Mouse (Mus musculus) frontal cortex, postnatal 36 days (tissue): ENCODE measurements at regions not wholly inside any gene's neighbourhood (a gene's known extent, or its start where the extent isn't known, plus 50 kb on each side); places are given as distances from the start of the nearest gene placed in this dataset.

Source experiments
- DNase-seq, 2 experiments: peaks; one replicate each; pipeline ENCODE4 v3.0.0; 2022; ENCODE audit warnings: low spot score in 2 of 2

DNA sequence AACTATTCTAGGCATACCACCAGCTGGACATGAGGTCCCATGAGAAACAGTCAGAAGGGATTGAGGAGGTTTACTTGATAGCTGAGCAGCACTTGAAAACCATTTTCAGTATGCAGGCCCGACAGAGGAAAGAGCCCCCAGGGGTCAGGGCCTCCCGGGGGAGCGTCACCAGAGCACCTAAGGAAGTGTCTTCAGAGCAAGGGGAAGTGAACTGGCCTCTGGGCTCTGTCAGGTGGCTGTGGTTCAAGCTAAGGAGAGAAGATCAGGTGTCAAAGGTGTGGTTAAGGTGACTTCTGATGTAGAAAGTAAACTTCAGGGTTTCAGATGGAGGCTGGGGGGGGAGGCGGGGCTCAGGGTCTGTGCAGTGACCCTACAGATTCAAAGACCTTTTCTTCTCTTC is 57.3 kb downstream of the Bhlhe40 start:
- DNase-seq, result no peak

DNA sequence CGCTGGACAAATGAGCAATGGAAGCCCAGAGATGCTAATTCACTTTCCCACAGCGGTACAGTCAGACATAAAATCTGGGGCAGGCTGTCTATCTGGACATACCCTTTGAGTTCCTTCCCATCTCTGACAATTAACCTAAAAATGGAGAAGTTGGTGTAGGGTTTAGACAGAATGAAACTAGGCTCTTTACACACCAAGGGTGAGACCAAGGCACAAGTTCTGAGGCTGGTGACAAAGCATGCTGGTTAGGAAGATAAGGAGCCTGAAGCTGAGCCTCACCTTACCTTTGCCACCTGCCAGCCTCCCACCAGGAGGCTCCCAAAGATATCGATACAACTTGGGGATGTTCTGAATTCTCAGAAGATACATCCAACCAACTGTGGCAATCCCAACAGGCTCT is 58.5 kb downstream of the Bhlhe40 start:
- DNase-seq, result no peak

DNA sequence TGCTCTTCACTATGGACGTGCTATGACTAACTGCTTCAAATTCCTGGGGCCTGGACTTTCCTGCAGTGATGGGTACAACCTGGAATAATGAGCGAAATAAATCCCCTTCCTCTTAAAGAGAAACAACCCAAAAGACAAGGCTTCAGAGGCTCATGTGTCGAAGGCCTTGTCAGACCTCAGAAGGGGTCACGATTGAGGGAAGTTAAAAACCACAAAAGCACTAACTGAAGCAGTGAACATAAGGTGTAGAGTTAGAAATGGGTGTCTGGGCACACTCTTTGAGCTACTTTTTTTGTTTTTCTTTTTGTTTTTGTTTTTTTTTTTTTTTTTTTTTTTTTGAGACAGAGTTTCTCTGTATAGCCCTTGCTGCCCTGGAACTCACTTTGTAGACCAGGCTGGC is 59.5 kb downstream of the Bhlhe40 start:
- DNase-seq, result no peak

DNA sequence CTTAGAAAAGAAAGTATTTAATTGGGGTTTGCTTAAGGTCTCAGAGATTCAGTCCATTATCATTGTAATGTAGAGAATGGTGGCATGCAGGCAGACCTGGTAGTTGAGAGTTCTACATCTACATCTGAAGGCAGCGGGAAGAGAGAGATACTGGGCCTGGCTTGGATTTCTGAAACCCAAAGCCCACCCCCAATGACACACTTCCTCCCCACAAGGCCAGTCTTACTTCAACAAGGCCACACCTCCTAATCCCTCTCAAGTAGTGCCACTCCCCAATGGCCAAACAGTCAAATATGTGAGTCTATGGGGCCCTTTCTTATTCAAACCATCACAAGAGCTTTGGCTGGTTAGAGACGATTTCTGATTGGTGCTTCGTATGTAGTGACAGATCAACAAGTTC is 60.5 kb downstream of the Bhlhe40 start:
- no peak for DNase-seq

DNA sequence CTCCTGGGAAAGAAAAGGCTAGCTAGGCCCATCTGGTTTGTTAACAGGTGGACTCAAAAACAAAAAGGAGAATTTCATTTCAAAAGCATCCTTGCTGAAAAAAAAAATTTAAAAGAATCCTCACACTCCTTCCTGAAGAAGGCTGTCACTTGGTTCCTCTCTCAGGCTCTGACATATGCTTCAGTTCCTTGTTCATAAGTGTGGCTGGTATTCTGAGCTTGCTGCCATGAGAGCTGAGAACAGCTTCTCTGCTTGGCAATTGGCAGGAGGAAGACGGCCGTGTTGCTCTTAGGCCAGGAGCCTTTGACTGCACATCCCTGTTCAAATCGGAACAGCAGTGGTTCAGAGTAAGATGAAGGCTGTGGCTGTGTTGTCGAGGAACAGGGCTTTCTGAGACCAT is 61.1 kb downstream of the Bhlhe40 start:
- peak in 1 of 2 experiments; percentile 22 for DNase-seq

DNA sequence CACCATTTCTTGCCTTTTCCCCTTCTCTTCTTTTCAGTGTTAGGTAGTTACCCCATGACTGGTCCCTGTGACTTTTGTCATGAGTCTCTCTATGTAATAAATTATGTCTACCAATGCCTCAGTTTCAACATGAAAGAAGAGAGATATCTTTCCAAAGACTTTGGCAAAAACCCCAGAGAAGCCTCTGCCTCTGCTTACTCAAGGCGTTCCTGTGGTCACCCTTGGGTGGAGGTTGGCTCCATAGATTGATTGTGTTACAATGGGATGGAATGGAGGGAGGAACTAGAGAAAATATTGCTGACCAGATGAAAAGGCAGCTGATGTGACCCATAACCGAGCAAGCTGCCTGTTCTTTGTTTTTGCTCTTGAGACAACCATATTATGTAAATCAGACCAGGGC is 59.7 kb upstream of the Arl8b start:
- DNase-seq, result no peak

DNA sequence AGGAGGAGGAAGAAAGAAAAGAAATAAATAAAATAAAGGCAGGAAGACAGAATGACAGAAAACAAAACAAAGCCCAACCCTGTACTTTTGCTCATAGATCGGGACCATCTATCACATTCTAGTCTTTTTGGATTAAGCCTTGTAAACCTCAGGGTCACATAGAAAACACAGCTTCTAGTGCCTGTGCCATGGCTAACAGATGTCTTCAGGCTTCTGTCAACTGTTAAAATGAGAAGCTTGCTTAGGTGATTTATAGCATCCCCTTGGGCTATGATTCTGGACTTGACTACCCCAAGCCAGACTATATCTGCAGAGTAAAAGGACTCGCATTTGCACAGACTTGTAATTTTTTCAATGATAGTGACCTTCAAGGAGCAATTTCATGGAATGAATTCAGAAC is 59.1 kb upstream of the Arl8b start:
- DNase-seq, result no peak

DNA sequence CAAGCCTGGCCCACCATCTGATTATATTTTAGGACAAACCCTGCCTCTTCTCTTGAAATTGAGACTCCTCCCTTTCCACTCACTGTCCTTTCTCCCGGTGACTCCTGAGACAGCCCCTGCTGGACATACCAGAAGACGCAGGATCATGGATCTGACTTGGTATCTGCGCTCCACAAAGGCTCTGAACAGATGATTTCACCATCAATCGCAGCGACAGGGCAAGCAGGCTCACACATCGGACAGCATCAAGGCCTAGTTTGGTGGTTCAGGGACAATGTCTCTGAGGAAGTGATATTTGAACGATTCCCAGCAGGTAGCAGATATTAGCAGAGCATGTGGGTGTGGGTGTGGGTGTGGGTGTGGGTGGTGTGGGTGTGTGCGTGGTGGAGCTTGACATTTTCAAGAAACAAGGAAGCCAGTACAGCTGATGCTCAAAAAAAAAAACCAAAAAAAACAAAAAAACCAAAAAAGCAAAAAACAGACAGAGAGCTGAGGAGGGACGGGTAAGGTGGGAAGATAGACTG is 51.7 kb upstream of the Arl8b start:
- DNase-seq, result no peak
